Mouse (Mus musculus): ENCODE measurements at regions not wholly inside any gene's neighbourhood (a gene's known extent, or its start where the extent isn't known, plus 50 kb on each side); places are given as distances from the start of the nearest gene placed in this dataset.
A peak's percentile ranks its signal among the peaks of the same experiment; 100 is the strongest.

DNA sequence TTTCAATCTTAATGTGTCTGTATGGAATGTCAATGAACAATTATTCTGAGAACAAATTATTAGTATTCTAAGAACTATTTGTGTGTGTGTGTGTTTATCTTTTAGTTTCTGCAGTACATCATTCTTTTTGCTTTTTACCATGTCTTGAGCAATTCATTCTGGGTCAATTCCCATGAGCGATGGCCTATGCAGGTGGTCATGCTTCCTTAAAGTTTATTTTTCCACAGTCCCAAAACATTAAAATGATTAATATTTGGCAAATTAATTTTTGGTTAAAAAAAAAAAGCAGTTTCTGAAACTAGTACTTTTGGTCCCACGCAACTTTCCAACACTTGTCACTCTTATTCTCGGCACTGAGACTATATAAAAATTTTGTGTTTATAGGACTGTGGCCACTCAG lies 416.8 kb upstream of the Rgmb start:
- 93% methylated on average over 3 of the region's 3 CpGs for WGBS
- Histone ChIP-seq H3K4me2 (replicated peaks; ENCODE audit: low read depth, low read length) (no peak overlapping the region), H3K4me1 (ENCODE audit: insufficient read depth, low read depth, low read length) (no peaks in the 10 kb centered on the region), H3K27me3 (replicated peaks; ENCODE audit: insufficient read depth, low read length) (no peaks in the 10 kb centered on the region), H3K4me3 (ENCODE audit: low read depth, low read length) (no peak overlapping the region), H3K9ac (replicated peaks; ENCODE audit: low read depth) (no peak overlapping the region), H3K27ac (ENCODE audit: low read length) (no peak overlapping the region), H3K9me3 (ENCODE audit: low read length) (no peaks in the 10 kb centered on the region), H3K36me3 (ENCODE audit: insufficient read depth, low read length) (no peaks in the 10 kb centered on the region)
- TF ChIP-seq CTCF (IDR thresholded peaks at IDR 0.05) (no peak), EP300 (IDR thresholded peaks at IDR 0.05) (no peak)
- no peak for DNase-seq (ENCODE audit: low spot score)
- no peak for ATAC-seq

DNA sequence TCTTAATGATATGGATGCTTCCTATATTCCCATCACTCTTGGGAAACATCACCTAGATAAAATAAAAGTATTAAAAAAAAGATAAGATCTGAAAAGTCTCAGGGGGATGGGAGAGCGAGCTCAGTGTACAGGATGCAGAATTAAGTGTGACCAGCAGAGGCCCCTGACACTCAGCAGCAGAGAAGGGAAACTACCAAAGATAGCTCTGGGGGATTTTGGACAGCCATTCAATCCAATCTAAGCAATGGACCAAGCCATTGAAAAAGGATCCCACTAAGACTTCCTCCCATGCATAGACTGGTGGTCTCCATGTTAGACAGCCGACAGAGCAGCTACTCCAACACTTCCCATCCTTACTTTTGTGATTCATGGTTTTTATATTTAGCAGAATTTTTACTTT lies 390.4 kb upstream of the Rgmb start:
- ATAC-seq (no peak), DNase-seq (ENCODE audit: low spot score) (no peak)
- WGBS: 76% methylated on average over 2 of the region's 2 CpGs

GRCm38 (mm10) chr17:16219675-16220566 lies 389.1 kb upstream of the Rgmb start:
- ATAC-seq: no peak
- Histone ChIP-seq H3K4me1 (ENCODE audit: insufficient read depth, low read depth, low read length) (no peaks in the 10 kb centered on the region), H3K27me3 (replicated peaks; ENCODE audit: insufficient read depth, low read length) (no peaks in the 10 kb centered on the region), H3K4me3 (ENCODE audit: low read depth, low read length) (no peak overlapping the region), H3K36me3 (ENCODE audit: insufficient read depth, low read length) (no peaks in the 10 kb centered on the region), H3K9ac (replicated peaks; ENCODE audit: low read depth) (no peak overlapping the region), H3K9me3 (ENCODE audit: low read length) (no peaks in the 10 kb centered on the region), H3K4me2 (replicated peaks; ENCODE audit: low read depth, low read length) (no peak overlapping the region), H3K27ac (ENCODE audit: low read length) (no peak overlapping the region)
- DNase-seq (ENCODE audit: low spot score): no peak
- no peak for TF ChIP-seq EP300 (IDR thresholded peaks at IDR 0.05)
- TF ChIP-seq CTCF (IDR thresholded peaks at IDR 0.05): no peak
- 87% methylated on average over 13 of the region's 13 CpGs for WGBS

More for the DNA sequence above, 390.4 kb upstream of the Rgmb start:
- Histone ChIP-seq H3K4me3 (ENCODE audit: low read depth, low read length) (no peak overlapping the region), H3K9me3 (ENCODE audit: low read length) (no peaks in the 10 kb centered on the region), H3K27me3 (replicated peaks; ENCODE audit: insufficient read depth, low read length) (no peaks in the 10 kb centered on the region), H3K9ac (replicated peaks; ENCODE audit: low read depth) (no peak overlapping the region), H3K4me2 (replicated peaks; ENCODE audit: low read depth, low read length) (no peak overlapping the region), H3K36me3 (ENCODE audit: insufficient read depth, low read length) (no peaks in the 10 kb centered on the region), H3K4me1 (ENCODE audit: insufficient read depth, low read depth, low read length) (no peaks in the 10 kb centered on the region), H3K27ac (ENCODE audit: low read length) (no peak overlapping the region)
- TF ChIP-seq CTCF (IDR thresholded peaks at IDR 0.05): peak; percentile 16; the same call in 1 of the 2 replicates
- TF ChIP-seq EP300 (IDR thresholded peaks at IDR 0.05): no peak

DNA sequence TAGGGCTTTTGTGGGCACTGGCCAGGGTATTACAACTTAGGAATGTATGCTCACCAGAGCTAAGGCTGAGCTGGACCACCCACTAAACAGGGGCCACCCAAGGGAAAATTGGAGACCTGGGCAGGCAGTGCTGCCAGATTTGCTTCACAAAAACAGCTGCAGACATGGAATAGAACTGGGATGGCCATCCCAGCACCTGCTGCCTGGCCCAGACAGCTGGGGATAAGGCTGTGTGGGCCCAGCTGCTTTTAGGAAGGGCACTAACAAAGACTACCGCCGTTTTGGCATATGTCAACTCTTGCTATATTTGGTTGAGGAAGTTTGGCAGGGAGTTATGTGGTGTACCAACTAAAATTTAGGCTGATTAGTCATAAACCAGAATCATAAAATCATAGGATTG lies 387.8 kb upstream of the Rgmb start:
- Histone ChIP-seq H3K9me3 (ENCODE audit: low read length) (no peaks in the 10 kb centered on the region), H3K36me3 (ENCODE audit: insufficient read depth, low read length) (no peaks in the 10 kb centered on the region), H3K4me3 (ENCODE audit: low read depth, low read length) (no peak overlapping the region), H3K4me1 (ENCODE audit: insufficient read depth, low read depth, low read length) (no peaks in the 10 kb centered on the region), H3K27ac (ENCODE audit: low read length) (no peak overlapping the region), H3K9ac (replicated peaks; ENCODE audit: low read depth) (no peak overlapping the region), H3K4me2 (replicated peaks; ENCODE audit: low read depth, low read length) (no peak overlapping the region), H3K27me3 (replicated peaks; ENCODE audit: insufficient read depth, low read length) (no peaks in the 10 kb centered on the region)
- no peak for ATAC-seq
- WGBS: 56% methylated on average over 2 of the region's 2 CpGs
- TF ChIP-seq EP300 (IDR thresholded peaks at IDR 0.05): no peak
- no peak for TF ChIP-seq CTCF (IDR thresholded peaks at IDR 0.05)
- no peak for DNase-seq (ENCODE audit: low spot score)

DNA sequence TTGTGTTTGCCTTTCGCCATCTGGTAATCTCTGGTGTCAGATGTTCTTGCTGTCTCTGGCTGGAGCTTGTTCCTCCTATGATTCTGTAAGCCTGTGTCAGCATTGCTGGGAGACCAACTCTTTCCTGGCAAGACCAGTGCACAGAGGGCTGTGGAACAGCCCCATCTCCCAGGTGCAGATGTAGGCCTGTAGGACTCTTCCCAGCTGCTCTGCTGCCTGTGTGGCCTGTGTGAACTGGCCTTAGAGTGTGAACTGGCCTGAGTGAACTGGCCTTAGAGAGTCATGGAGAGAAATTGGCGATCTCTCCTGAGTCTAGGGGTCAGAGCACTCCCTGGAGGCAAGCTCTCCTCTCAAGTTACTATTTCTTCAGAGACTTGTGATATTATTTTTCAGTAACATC lies 386.0 kb upstream of the Rgmb start:
- no peaks in the 10 kb centered on the region for H3K36me3 ChIP-seq (ENCODE audit: insufficient read depth, low read length)
- H3K4me3 ChIP-seq (ENCODE audit: low read depth, low read length): no peak overlapping the region
- 66% methylated on average over 2 of the region's 2 CpGs for WGBS
- no peak overlapping the region for H3K27ac ChIP-seq (ENCODE audit: low read length)
- no peaks in the 10 kb centered on the region for H3K4me1 ChIP-seq (ENCODE audit: insufficient read depth, low read depth, low read length)
- no peaks in the 10 kb centered on the region for H3K9me3 ChIP-seq (ENCODE audit: low read length)
- ATAC-seq: no peak
- no peak overlapping the region for H3K4me2 ChIP-seq (replicated peaks; ENCODE audit: low read depth, low read length)
- no peaks in the 10 kb centered on the region for H3K27me3 ChIP-seq (replicated peaks; ENCODE audit: insufficient read depth, low read length)
- no peak overlapping the region for H3K9ac ChIP-seq (replicated peaks; ENCODE audit: low read depth)
- TF ChIP-seq CTCF (IDR thresholded peaks at IDR 0.05): no peak
- no peak for TF ChIP-seq EP300 (IDR thresholded peaks at IDR 0.05)
- DNase-seq (ENCODE audit: low spot score): no peak

DNA sequence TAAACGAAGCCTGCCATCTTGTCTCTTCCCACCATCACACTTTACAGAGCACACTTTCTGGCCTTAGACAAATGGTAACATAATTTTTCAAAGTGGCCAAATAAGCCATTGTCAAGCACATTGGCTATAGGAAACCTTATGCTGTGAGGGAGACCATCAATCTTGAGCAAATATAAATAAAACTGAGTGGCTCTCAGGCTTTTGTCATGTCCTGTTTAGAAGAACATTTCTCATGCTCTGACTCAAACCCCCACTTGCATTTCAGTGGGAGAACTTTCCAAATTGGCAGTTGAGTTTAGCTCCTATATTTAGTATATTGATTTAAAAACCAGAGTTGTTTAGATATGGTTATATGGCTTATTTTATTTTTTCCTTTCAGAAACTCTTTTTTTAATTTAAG lies 362.8 kb upstream of the Rgmb start:
- no peak overlapping the region for H3K4me2 ChIP-seq (replicated peaks; ENCODE audit: low read depth, low read length)
- no peak for ATAC-seq
- 34% methylated on average over 1 of the region's 1 CpGs for WGBS
- DNase-seq (ENCODE audit: low spot score): no peak
- no peak overlapping the region for H3K9ac ChIP-seq (replicated peaks; ENCODE audit: low read depth)
- no peaks in the 10 kb centered on the region for H3K36me3 ChIP-seq (ENCODE audit: insufficient read depth, low read length)
- H3K4me1 ChIP-seq (ENCODE audit: insufficient read depth, low read depth, low read length): no peaks in the 10 kb centered on the region
- no peaks in the 10 kb centered on the region for H3K9me3 ChIP-seq (ENCODE audit: low read length)
- H3K27me3 ChIP-seq (replicated peaks; ENCODE audit: insufficient read depth, low read length): no peaks in the 10 kb centered on the region
- no peak for TF ChIP-seq EP300 (IDR thresholded peaks at IDR 0.05)
- no peak for TF ChIP-seq CTCF (IDR thresholded peaks at IDR 0.05)
- no peak overlapping the region for H3K27ac ChIP-seq (ENCODE audit: low read length)
- H3K4me3 ChIP-seq (ENCODE audit: low read depth, low read length): no peak overlapping the region
